Mouse (Mus musculus) lung, embryonic 14.5 days (tissue): ENCODE results near the gene Astl. TPM values are rescaled to one million over a fixed set of nuclear protein-coding genes. Genes with fewer than 3 reads are reported as not detected.

ENCODE experiments used
- ATAC-seq: fragments of 200-750 bp; cut with Nextera tagmentation; 2 replicates; pipeline ENCODE4 v1.8.0; 2017; ENCODE audit warnings: mild to moderate bottlenecking, moderate TSS enrichment, moderate library complexity; ENCODE audit not compliant: insufficient read depth
- DNase-seq: peaks from one replicate; pipeline ENCODE4 v3.0.0-alpha.2; 2015
- H3K27ac ChIP-seq: fragments of 300-500 bp; sonication (generic); 2 replicates; pipeline ENCODE4 v1.5.1; 2014; ENCODE audit warnings: low read depth, mild to moderate bottlenecking, moderate library complexity
- H3K27me3 ChIP-seq: fragments of 300-500 bp; sonication (generic); 2 replicates; pipeline ENCODE4 v1.6.1; 2014; ENCODE audit warnings: low read length, control low read depth; ENCODE audit not compliant: insufficient read depth
- H3K36me3 ChIP-seq: fragments of 300-500 bp; sonication (generic); 2 replicates; pipeline ENCODE4 v1.6.1; 2014; ENCODE audit warnings: control low read depth; ENCODE audit not compliant: insufficient read depth
- H3K4me1 ChIP-seq: fragments of 300-500 bp; sonication (generic); 2 replicates; pipeline ENCODE4 v1.6.1; 2014; ENCODE audit warnings: antibody characterized with exemption, control low read depth; ENCODE audit not compliant: insufficient read depth
- H3K4me2 ChIP-seq: fragments of 300-500 bp; sonication (generic); 2 replicates; pipeline ENCODE4 v1.6.1; 2014; ENCODE audit warnings: mild to moderate bottlenecking
- H3K4me3 ChIP-seq: fragments of 300-500 bp; sonication (generic); 2 replicates; pipeline ENCODE4 v1.5.1; 2014; ENCODE audit warnings: low read depth, low read length
- H3K9ac ChIP-seq: fragments of 300-500 bp; sonication (generic); 2 replicates; pipeline ENCODE4 v1.6.1; 2014
- H3K9me3 ChIP-seq: fragments of 300-500 bp; sonication (generic); 2 replicates; pipeline ENCODE4 v1.6.1; 2016; ENCODE audit warnings: low read depth, low read length, control low read depth
- CTCF ChIP-seq: IDR thresholded peaks from 2 replicates; pipeline ENCODE4 v1.5.1; 2016; ENCODE audit warnings: antibody characterized with exemption, low read depth
- WGBS: fragments of 180-500 bp; shearing (Covaris S2); extraction: QIAGEN DNeasy Blood & Tissue Kit; methylation state at CpG from one replicate; pipeline ENCODE4 v1.1.7; 2014; 5-methylcytosine and 5-hydroxymethylcytosine counted together
- polyA plus RNA-seq: library from polyadenylated mRNA; unstranded; fragments of >200 nt; fragmentation: Nextera tagmentation; extraction: Ambion mirVana; gene quantifications from 2 replicates; pipeline ENCODE4 v1.2.1, GENCODE M21; 2014

Astl gene
- polyA plus RNA-seq, 1 experiment from 2014 or later: not detected

DNA sequence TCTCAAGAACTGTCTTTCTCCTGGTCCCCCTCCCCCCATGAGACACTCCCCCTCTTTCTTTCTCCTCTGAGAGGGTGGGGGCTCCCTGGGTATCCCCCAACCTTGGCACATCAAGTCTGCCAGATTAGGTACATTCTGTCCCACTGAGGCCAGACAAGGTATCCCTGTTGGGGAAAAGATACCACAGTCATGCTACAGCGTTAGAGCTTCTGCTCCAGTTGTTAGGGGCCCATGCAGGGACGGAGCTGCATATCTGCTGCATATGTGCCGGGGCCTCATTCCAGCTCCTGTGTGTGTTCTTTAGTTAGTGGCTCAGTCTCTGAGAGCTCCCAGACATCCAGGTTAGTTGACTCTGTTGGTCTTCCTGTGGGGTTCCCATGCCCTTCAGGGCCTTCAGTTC lies 35.7 kb downstream of the Astl start:
- H3K4me1 ChIP-seq: no peaks in the 10 kb centered on the region
- H3K27ac ChIP-seq: no peak overlapping the region
- H3K4me3 ChIP-seq: no peak overlapping the region
- WGBS: 82% methylated on average over 3 of the region's 3 CpGs
- DNase-seq (no peak), ATAC-seq (no peak)
- no peak overlapping the region for H3K4me2 ChIP-seq
- no peaks in the 10 kb centered on the region for H3K36me3 ChIP-seq
- no peaks in the 10 kb centered on the region for H3K27me3 ChIP-seq
- no peak overlapping the region for H3K9ac ChIP-seq
- no peaks in the 10 kb centered on the region for H3K9me3 ChIP-seq
- TF ChIP-seq CTCF: no peak

DNA sequence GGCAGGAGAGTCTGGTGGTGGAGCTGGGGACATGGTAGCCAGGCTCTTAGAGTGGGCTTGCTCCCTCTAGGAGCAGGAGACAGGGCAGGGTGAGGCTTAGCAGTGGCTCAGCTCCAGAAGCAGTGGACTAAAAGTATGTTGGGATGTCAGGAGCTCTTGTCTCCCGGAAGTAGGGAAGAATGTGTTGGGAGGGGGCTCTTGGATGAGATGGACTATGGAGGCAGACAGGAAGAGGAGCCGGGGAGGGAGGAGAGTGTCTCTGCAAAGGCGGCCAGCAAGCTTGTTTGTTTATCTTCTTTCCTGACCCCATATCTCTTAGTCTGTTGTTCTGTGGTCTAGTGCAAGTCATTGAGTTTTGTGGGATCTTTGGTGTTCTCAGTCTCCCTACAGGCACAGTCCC lies 36.6 kb downstream of the Astl start:
- no peak overlapping the region for H3K9ac ChIP-seq
- no peaks in the 10 kb centered on the region for H3K27me3 ChIP-seq
- no peak for TF ChIP-seq CTCF
- WGBS: 35% methylated on average over 3 of the region's 3 CpGs
- H3K36me3 ChIP-seq: no peaks in the 10 kb centered on the region
- ATAC-seq: no peak
- H3K27ac ChIP-seq: no peak overlapping the region
- H3K9me3 ChIP-seq: no peaks in the 10 kb centered on the region
- H3K4me2 ChIP-seq: peak overlapping the region; percentile 19; the same call in 1 of the 2 replicates
- H3K4me3 ChIP-seq: no peak overlapping the region
- no peaks in the 10 kb centered on the region for H3K4me1 ChIP-seq
- DNase-seq: peak; percentile 17

DNA sequence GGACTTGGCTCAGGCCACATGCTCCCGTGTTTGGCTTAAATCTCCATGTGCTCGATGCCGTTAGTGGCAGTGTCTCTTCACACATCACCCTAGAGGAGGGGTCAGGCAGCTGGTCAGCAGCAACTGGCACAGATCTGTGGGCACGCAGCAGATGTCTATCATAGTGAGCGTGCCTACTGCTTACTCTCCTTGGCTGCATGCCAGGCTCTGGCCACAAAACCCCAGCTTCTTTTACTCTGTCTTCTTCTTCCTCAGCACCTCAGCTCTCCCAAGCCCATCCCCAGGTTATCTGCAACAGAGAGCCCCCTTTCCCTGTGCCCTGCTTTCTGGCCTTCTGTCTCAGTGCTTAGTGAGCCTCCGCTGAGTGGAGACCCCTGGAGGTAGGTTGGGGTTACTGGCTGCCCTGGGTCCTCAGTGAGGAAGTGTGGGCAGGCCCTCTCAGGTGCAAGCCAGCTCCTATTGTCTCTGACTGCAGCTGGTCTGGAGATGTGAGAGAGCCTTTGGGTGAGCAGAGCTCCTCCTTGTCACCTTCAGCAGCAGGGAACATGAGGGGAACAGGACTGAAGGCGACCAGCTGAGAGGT lies 37.4 kb downstream of the Astl start:
- TF ChIP-seq CTCF: peak; percentile 60
- WGBS: 46% methylated on average over 7 of the region's 7 CpGs
- Histone ChIP-seq H3K36me3 (no peaks in the 10 kb centered on the region), H3K4me2 (no peak overlapping the region), H3K4me3 (no peak overlapping the region), H3K27me3 (no peaks in the 10 kb centered on the region), H3K9me3 (no peaks in the 10 kb centered on the region), H3K4me1 (no peaks in the 10 kb centered on the region), H3K27ac (no peak overlapping the region), H3K9ac (no peak overlapping the region)
- DNase-seq: peak; percentile 21
- peak; percentile 28; the same call in 1 of the 2 replicates for ATAC-seq

- DNase-seq (no peak), ATAC-seq (no peak)
- Histone ChIP-seq H3K27me3 (no peaks in the 10 kb centered on the region), H3K36me3 (no peaks in the 10 kb centered on the region), H3K4me3 (no peak overlapping the region), H3K9me3 (no peaks in the 10 kb centered on the region), H3K4me2 (no peak overlapping the region), H3K27ac (no peak overlapping the region), H3K4me1 (no peaks in the 10 kb centered on the region), H3K9ac (no peak overlapping the region)
- WGBS: 82% methylated on average over 6 of the region's 6 CpGs
- TF ChIP-seq CTCF: no peak
These were observed 38.1 kb downstream of the Astl start for GRCm38 (mm10) chr2:127376423-127377051.

DNA sequence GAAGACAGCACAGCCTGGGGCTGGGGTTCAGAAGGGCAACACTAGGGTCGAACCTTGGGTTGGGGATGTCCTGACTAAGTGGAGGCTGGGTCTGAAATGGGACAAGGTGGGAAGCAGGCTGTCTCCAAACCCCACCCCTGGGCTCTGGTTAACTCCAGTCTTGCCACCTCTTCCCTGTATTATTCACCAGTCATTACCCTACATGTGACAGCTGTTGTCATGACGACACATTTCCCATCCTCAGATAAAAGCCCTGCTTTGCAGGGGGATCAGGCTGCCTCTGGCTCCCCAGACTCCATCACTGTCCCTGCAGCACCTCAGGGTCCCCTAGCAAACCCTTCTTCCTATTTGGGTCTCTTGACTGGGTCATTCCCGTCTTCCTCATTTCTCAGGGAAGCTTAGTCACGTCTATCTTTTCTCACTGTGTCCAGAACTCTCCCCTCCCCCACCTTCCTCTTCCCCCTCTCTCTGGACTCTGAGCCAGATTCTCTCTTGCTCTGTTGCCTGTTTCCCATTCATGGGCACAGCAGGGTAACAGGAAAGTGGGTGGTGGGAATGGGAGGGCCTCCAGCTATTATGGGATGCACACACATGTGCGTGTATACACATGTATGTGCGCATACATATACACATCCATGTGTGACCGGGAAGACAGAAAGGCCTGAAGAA lies 39.6 kb downstream of the Astl start:
- no peak overlapping the region for H3K4me2 ChIP-seq
- H3K36me3 ChIP-seq: no peaks in the 10 kb centered on the region
- no peak for DNase-seq
- ATAC-seq: no peak
- H3K27me3 ChIP-seq: no peaks in the 10 kb centered on the region
- H3K27ac ChIP-seq: no peak overlapping the region
- no peak overlapping the region for H3K4me3 ChIP-seq
- 63% methylated on average over 7 of the region's 7 CpGs for WGBS
- TF ChIP-seq CTCF: no peak
- no peak overlapping the region for H3K9ac ChIP-seq
- H3K4me1 ChIP-seq: no peaks in the 10 kb centered on the region
- no peaks in the 10 kb centered on the region for H3K9me3 ChIP-seq

DNA sequence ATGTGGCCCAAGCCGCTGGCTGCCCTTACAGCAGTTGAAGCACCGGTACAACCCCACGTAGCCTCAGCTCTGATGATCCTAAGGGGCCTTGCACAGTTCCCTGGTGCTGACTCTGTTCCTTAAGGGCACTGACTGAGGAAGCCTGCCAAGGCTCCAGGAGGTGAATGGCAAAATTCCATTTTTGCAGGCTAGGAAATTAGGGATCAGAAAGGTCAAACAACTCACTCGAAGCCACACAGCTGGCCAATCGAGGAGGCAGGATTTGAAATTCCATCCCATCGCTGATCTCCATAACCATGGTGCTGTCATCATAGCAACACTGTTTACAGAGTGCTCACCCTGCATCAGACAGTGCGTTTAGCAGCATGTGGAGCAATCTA lies 40.2 kb downstream of the Astl start:
- no peak overlapping the region for H3K4me2 ChIP-seq
- no peaks in the 10 kb centered on the region for H3K4me1 ChIP-seq
- no peaks in the 10 kb centered on the region for H3K36me3 ChIP-seq
- H3K27me3 ChIP-seq: no peaks in the 10 kb centered on the region
- ATAC-seq (no peak), DNase-seq (peak; percentile 15)
- H3K9ac ChIP-seq: no peak overlapping the region
- H3K4me3 ChIP-seq: no peak overlapping the region
- no peaks in the 10 kb centered on the region for H3K9me3 ChIP-seq
- WGBS: 59% methylated on average over 7 of the region's 7 CpGs
- TF ChIP-seq CTCF: no peak
- no peak overlapping the region for H3K27ac ChIP-seq

DNA sequence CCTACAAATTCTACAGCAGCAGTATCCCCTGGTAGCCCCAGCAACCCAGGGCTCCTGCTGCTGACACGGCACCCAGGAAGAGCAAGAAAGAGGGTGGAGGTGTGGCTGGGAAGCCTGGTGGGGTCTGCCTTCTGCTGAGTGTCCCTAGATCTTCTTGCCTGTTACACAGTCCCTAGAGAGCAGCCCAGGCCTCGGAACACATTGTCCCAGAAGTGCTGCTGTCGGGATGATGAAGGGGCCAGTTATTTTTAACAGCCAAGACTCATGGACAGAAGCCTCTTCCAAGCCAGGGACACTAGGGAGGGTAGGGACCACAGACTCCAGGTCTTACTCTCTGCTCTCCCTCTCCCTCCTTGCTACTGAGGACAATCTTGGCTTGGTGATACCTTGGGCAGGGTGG lies 40.8 kb downstream of the Astl start:
- Histone ChIP-seq H3K9ac (no peak overlapping the region), H3K27ac (no peak overlapping the region), H3K4me2 (no peak overlapping the region), H3K4me1 (no peaks in the 10 kb centered on the region), H3K27me3 (no peaks in the 10 kb centered on the region), H3K4me3 (no peak overlapping the region), H3K9me3 (no peaks in the 10 kb centered on the region), H3K36me3 (no peaks in the 10 kb centered on the region)
- DNase-seq (no peak), ATAC-seq (no peak)
- TF ChIP-seq CTCF: no peak
- 52% methylated on average over 3 of the region's 3 CpGs for WGBS
